Mouse (Mus musculus) G1E (cell line): ENCODE results near the gene Aldh4a1. TPM values are rescaled to one million over a fixed set of nuclear protein-coding genes. Genes with fewer than 3 reads are reported as not detected.

ENCODE experiments used
- ATAC-seq: 2 replicates; pipeline ENCODE4 v1.8.0; 2016; ENCODE audit warnings: mild to moderate bottlenecking; ENCODE audit not compliant: insufficient number of reproducible peaks, poor library complexity, low FRiP score, severe bottlenecking; ENCODE audit errors: extremely low read depth
- DNase-seq: peaks from one replicate; pipeline ENCODE4 v3.0.0; 2012; ENCODE audit warnings: low spot score
- H3K27me3 ChIP-seq: 2 replicates; pipeline ENCODE4 v1.6.1; 2012; ENCODE audit warnings: mild to moderate bottlenecking, low read length, inconsistent platforms; ENCODE audit not compliant: insufficient read depth
- H3K36me3 ChIP-seq: replicated peaks from 2 replicates; pipeline ENCODE3; 2012; ENCODE audit warnings: mild to moderate bottlenecking, inconsistent platforms
- H3K4me1 ChIP-seq: 2 replicates; pipeline ENCODE4 v1.6.1; 2012; ENCODE audit warnings: low read depth, low read length, inconsistent platforms, mixed read lengths; ENCODE audit not compliant: insufficient read depth
- H3K4me3 ChIP-seq: 2 replicates; pipeline ENCODE4 v1.5.1; 2012; ENCODE audit warnings: low read depth, mild to moderate bottlenecking, inconsistent platforms, low read length, moderate library complexity, mixed read lengths
- H3K9me3 ChIP-seq: replicated peaks from 2 replicates; pipeline ENCODE4 v1.6.1; 2012; ENCODE audit warnings: inconsistent platforms
- CTCF ChIP-seq: IDR thresholded peaks from 2 replicates; pipeline ENCODE4 v1.5.1; 2012; ENCODE audit warnings: low read depth, low read length, inconsistent platforms, mixed read lengths
- GATA1 ChIP-seq: IDR thresholded peaks from 2 replicates; pipeline ENCODE4 v1.6.1; 2012; ENCODE audit warnings: borderline replicate concordance, low read length, inconsistent platforms, mixed read lengths
- GATA2 ChIP-seq: IDR thresholded peaks from 2 replicates; pipeline ENCODE4 v1.6.1; 2012; ENCODE audit warnings: low read depth, low read length, inconsistent platforms, borderline replicate concordance
- POLR2AphosphoS5 ChIP-seq: IDR thresholded peaks from 2 replicates; pipeline ENCODE4 v1.6.1; 2012; ENCODE audit warnings: low read depth, low read length, inconsistent platforms; ENCODE audit not compliant: insufficient replicate concordance
- TAL1 ChIP-seq: conservative IDR thresholded peaks from 2 replicates; pipeline ENCODE4 v1.6.1; 2012; ENCODE audit warnings: low read depth, low read length, inconsistent platforms, mixed read lengths
- polyA plus RNA-seq: library from polyadenylated mRNA; stranded (reverse); fragments of >175 nt; gene quantifications from 2 replicates; pipeline ENCODE4 v1.2.3, GENCODE M21; 2012
- total RNA-seq, 2 experiments: library from RNA; stranded (forward) in 1 of 2; stranded (reverse) in 1 of 2; fragments of 200-1000 nt in 1 of 2; fragments of >200 nt in 1 of 2; fragmentation: Nextera tagmentation in 1 of 2; gene quantifications; 2 replicates each; pipeline ENCODE4 v1.2.3; 2014 to 2017

The Aldh4a1 gene
- total and polyA plus RNA-seq, 3 experiments = 13.3 to 44.1 (median 17.7) TPM

- ATAC-seq (no peak), DNase-seq (no peak)
- Histone ChIP-seq H3K27me3 (peaks cover 22% of the 10 kb centered on the region), H3K9me3 (no peaks in the 10 kb centered on the region), H3K36me3 (no peaks in the 10 kb centered on the region), H3K4me1 (peaks cover 4% of the 10 kb centered on the region; the same call in 1 of the 2 replicates), H3K4me3 (no peak overlapping the region)
- TF ChIP-seq POLR2AphosphoS5 (no peak), GATA2 (no peak), GATA1 (no peak), TAL1 (no peak), CTCF (no peak)
These were observed 26.0 kb upstream of the Aldh4a1 start for GRCm38 (mm10) chr4:139596715-139597114.

- H3K36me3 ChIP-seq = no peaks in the 10 kb centered on the region
- no peak for TF ChIP-seq GATA1
- TF ChIP-seq TAL1 = no peak
- no peak for TF ChIP-seq POLR2AphosphoS5
- TF ChIP-seq CTCF = no peak
- TF ChIP-seq GATA2 = no peak
- ATAC-seq (no peak), DNase-seq (no peak)
- H3K4me1 ChIP-seq = peaks cover 4% of the 10 kb centered on the region; the same call in 1 of the 2 replicates
- peaks cover 22% of the 10 kb centered on the region for H3K27me3 ChIP-seq
- no peak overlapping the region for H3K4me3 ChIP-seq
- no peaks in the 10 kb centered on the region for H3K9me3 ChIP-seq
These were observed 25.1 kb upstream of the Aldh4a1 start for GRCm38 (mm10) chr4:139597286-139598284.

- peaks cover 27% of the 10 kb centered on the region for H3K27me3 ChIP-seq
- H3K4me1 ChIP-seq = peaks cover 7% of the 10 kb centered on the region; the same call in 1 of the 2 replicates
- no peaks in the 10 kb centered on the region for H3K36me3 ChIP-seq
- no peak overlapping the region for H3K4me3 ChIP-seq
- DNase-seq = no peak
- no peak for TF ChIP-seq CTCF
- TF ChIP-seq POLR2AphosphoS5 = no peak
- no peak for TF ChIP-seq GATA1
- TF ChIP-seq GATA2 = no peak
- no peaks in the 10 kb centered on the region for H3K9me3 ChIP-seq
- no peak for ATAC-seq
These were observed 24.3 kb upstream of the Aldh4a1 start for GRCm38 (mm10) chr4:139598356-139598755.

GRCm38 (mm10) chr4:139598950-139599518, 23.6 kb upstream of the Aldh4a1 start:
- H3K9me3 ChIP-seq = no peaks in the 10 kb centered on the region
- no peak overlapping the region for H3K4me3 ChIP-seq
- no peak for TF ChIP-seq CTCF
- TF ChIP-seq GATA1 = no peak
- TF ChIP-seq GATA2 = no peak
- DNase-seq (no peak), ATAC-seq (no peak)
- H3K27me3 ChIP-seq = peaks cover 27% of the 10 kb centered on the region
- no peaks in the 10 kb centered on the region for H3K36me3 ChIP-seq
- H3K4me1 ChIP-seq = peaks cover 7% of the 10 kb centered on the region; the same call in 1 of the 2 replicates

- H3K9me3 ChIP-seq = no peaks in the 10 kb centered on the region
- no peak overlapping the region for H3K4me3 ChIP-seq
- TF ChIP-seq TAL1 = no peak
- TF ChIP-seq POLR2AphosphoS5 = no peak
- TF ChIP-seq GATA2 = no peak
- TF ChIP-seq CTCF = no peak
- no peak for TF ChIP-seq GATA1
- H3K36me3 ChIP-seq = no peaks in the 10 kb centered on the region
- H3K27me3 ChIP-seq = peaks cover 43% of the 10 kb centered on the region
- ATAC-seq (no peak), DNase-seq (no peak)
- peaks cover 9% of the 10 kb centered on the region for H3K4me1 ChIP-seq
These were observed 20.9 kb upstream of the Aldh4a1 start for GRCm38 (mm10) chr4:139601519-139602356.
